Mouse (Mus musculus) ovary, postnatal 10 days (tissue): ENCODE measurements around the gene Sec11a.
A peak's percentile ranks its signal among the peaks of the same experiment; 100 is the strongest.

Experiments
- DNase-seq: peaks from one replicate; pipeline ENCODE4 v3.0.0; 2022; ENCODE audit warnings: low spot score

The Sec11a gene

GRCm38 (mm10) chr7:80897134-80897533 is 50.4 kb downstream of the Sec11a start:
- no peak for DNase-seq

- no peak for DNase-seq
These were observed 52.6 kb downstream of the Sec11a start for GRCm38 (mm10) chr7:80894815-80895519.

GRCm38 (mm10) chr7:80894196-80894595 is 53.4 kb downstream of the Sec11a start:
- DNase-seq: no peak

GRCm38 (mm10) chr7:80893753-80894129 is 53.8 kb downstream of the Sec11a start:
- no peak for DNase-seq

- DNase-seq: no peak
These were observed 54.4 kb downstream of the Sec11a start for GRCm38 (mm10) chr7:80893086-80893752.

- DNase-seq: no peak
These were observed 57.7 kb downstream of the Sec11a start for GRCm38 (mm10) chr7:80889841-80890241.

GRCm38 (mm10) chr7:80889021-80889511 is 58.5 kb downstream of the Sec11a start:
- DNase-seq: no peak

- DNase-seq: no peak
These were observed 59.0 kb downstream of the Sec11a start for GRCm38 (mm10) chr7:80888595-80888994.

GRCm38 (mm10) chr7:80885666-80886065 is 61.9 kb downstream of the Sec11a start:
- DNase-seq: no peak

- DNase-seq: no peak
These were observed 64.6 kb downstream of the Sec11a start for GRCm38 (mm10) chr7:80882830-80883505.

- no peak for DNase-seq
These were observed 71.9 kb downstream of the Sec11a start for GRCm38 (mm10) chr7:80875727-80876126.

- no peak for DNase-seq
These were observed 73.9 kb downstream of the Sec11a start for GRCm38 (mm10) chr7:80873631-80874030.

GRCm38 (mm10) chr7:80873038-80873437 is 74.5 kb downstream of the Sec11a start:
- no peak for DNase-seq

GRCm38 (mm10) chr7:80868686-80869085 is 78.9 kb downstream of the Sec11a start:
- DNase-seq: no peak

- no peak for DNase-seq
These were observed 80.9 kb downstream of the Sec11a start for GRCm38 (mm10) chr7:80866514-80867147.

- DNase-seq: no peak
These were observed 82.1 kb downstream of the Sec11a start for GRCm38 (mm10) chr7:80865521-80865920.

- DNase-seq: no peak
These were observed 82.7 kb downstream of the Sec11a start for GRCm38 (mm10) chr7:80864831-80865230.

- no peak for DNase-seq
These were observed 83.4 kb downstream of the Sec11a start for GRCm38 (mm10) chr7:80864151-80864550.

- no peak for DNase-seq
These were observed 84.1 kb downstream of the Sec11a start for GRCm38 (mm10) chr7:80863520-80863919.

- no peak for DNase-seq
These were observed 85.1 kb downstream of the Sec11a start for GRCm38 (mm10) chr7:80862475-80862874.

- peak; percentile 86 for DNase-seq
These were observed 86.8 kb downstream of the Sec11a start, which contains the start of gene Zscan2 for GRCm38 (mm10) chr7:80860729-80861274. Zscan2 (plus strand) TSS chr7:80860920.

- DNase-seq: no peak
These were observed 87.4 kb downstream of the Sec11a start for GRCm38 (mm10) chr7:80860227-80860626.
